Mouse (Mus musculus) heart, postnatal 0 days (tissue): Measurements from ENCODE around the gene Gga2.

Experiments used
- CTCF ChIP-seq: IDR thresholded peaks from 2 replicates; pipeline ENCODE4 v1.5.1; 2016; ENCODE audit warnings: antibody characterized with exemption, control low read depth, low read depth
- EP300 ChIP-seq: IDR thresholded peaks from 2 replicates; pipeline ENCODE4 v1.6.1; 2016; ENCODE audit warnings: antibody characterized with exemption, low read depth

GRCm38 (mm10) chr7:122045181-122045634, 24.2 kb upstream of the Gga2 start:
- TF ChIP-seq CTCF (no peak), EP300 (peak; percentile 90)
